Mouse (Mus musculus) liver, embryonic 14.5 days (tissue): ENCODE results near the gene Ccn2. TPM values are rescaled to one million over a fixed set of nuclear protein-coding genes. Genes with fewer than 3 reads are reported as not detected.

ENCODE experiments used
- ATAC-seq: fragments of 200-750 bp; cut with Nextera tagmentation; 2 replicates; pipeline ENCODE4 v1.8.0; 2017; ENCODE audit warnings: moderate number of reproducible peaks, mild to moderate bottlenecking, moderate library complexity; ENCODE audit not compliant: insufficient read depth
- DNase-seq, 3 experiments: peaks; one replicate each; pipeline ENCODE4 v3.0.0-alpha.2; 2012 to 2013; ENCODE audit warnings: low read depth in 3 of 3, low spot score in 3 of 3
- H3K27ac ChIP-seq: fragments of 300-500 bp; sonication (generic); 2 replicates; pipeline ENCODE4 v1.5.1; 2014; ENCODE audit warnings: moderate library complexity, mild to moderate bottlenecking, control low read depth, inconsistent platforms
- H3K27me3 ChIP-seq: fragments of 300-500 bp; sonication (generic); 2 replicates; pipeline ENCODE4 v1.6.1; 2014; ENCODE audit warnings: mild to moderate bottlenecking, low read length, moderate library complexity; ENCODE audit not compliant: control insufficient read depth, insufficient read depth
- H3K36me3 ChIP-seq: fragments of 300-500 bp; sonication (generic); replicated peaks from 2 replicates; pipeline ENCODE4 v1.6.1; 2014; ENCODE audit warnings: low read depth; ENCODE audit not compliant: control insufficient read depth, insufficient read depth
- H3K4me1 ChIP-seq, 2 experiments: fragments of 200-500 bp in 1 of 2; fragments of 300-500 bp in 1 of 2; sonication (generic) in 1 of 2; replicated peaks; 2 replicates each; pipeline ENCODE4 v1.6.1; 2012 to 2014; ENCODE audit warnings: antibody characterized with exemption in 1 of 2, inconsistent platforms in 1 of 2, low read length in 1 of 2; ENCODE audit not compliant: control insufficient read depth in 2 of 2, insufficient read depth in 2 of 2
- H3K4me2 ChIP-seq: fragments of 300-500 bp; sonication (generic); 2 replicates; pipeline ENCODE4 v1.6.1; 2014; ENCODE audit warnings: low read depth, mild to moderate bottlenecking, control low read depth, moderate library complexity
- H3K4me3 ChIP-seq, 2 experiments: fragments of 200-500 bp in 1 of 2; fragments of 300-500 bp in 1 of 2; sonication (generic) in 1 of 2; 2 replicates each; pipeline ENCODE4 v1.5.1; 2012 to 2014; ENCODE audit warnings: low read depth in 2 of 2, low read length in 2 of 2, mild to moderate bottlenecking in 2 of 2, control low read depth in 1 of 2, inconsistent platforms in 1 of 2, moderate library complexity in 1 of 2; ENCODE audit not compliant: insufficient read depth in 1 of 2
- H3K9ac ChIP-seq: fragments of 300-500 bp; sonication (generic); replicated peaks from 2 replicates; pipeline ENCODE4 v1.6.1; 2014; ENCODE audit warnings: mild to moderate bottlenecking, control low read depth, moderate library complexity
- H3K9me3 ChIP-seq: fragments of 300-500 bp; sonication (generic); 2 replicates; pipeline ENCODE4 v1.6.1; 2016; ENCODE audit warnings: low read length, mixed read lengths; ENCODE audit not compliant: control insufficient read depth
- CTCF ChIP-seq: IDR thresholded peaks from 2 replicates; pipeline ENCODE4 v1.5.1; 2016; ENCODE audit warnings: antibody characterized with exemption, low read depth, control low read depth
- EP300 ChIP-seq: IDR thresholded peaks from 2 replicates; pipeline ENCODE4 v1.6.1; 2016; ENCODE audit warnings: antibody characterized with exemption, low read depth
- WGBS: fragments of 180-500 bp; shearing (Covaris S2); extraction: QIAGEN DNeasy Blood & Tissue Kit; methylation state at CpG from one replicate; pipeline ENCODE4 v1.1.7; 2014; ENCODE audit not compliant: insufficient replicate concordance; 5-methylcytosine and 5-hydroxymethylcytosine counted together
- polyA plus RNA-seq, 2 experiments: library from polyadenylated mRNA; depleted of rRNA in 1 of 2; stranded (reverse) in 1 of 2; unstranded in 1 of 2; fragments of >200 nt; fragmentation: Nextera tagmentation in 1 of 2; extraction: Ambion mirVana in 1 of 2; gene quantifications; 2 replicates each; pipeline versions ENCODE4 v1.2.1 to v1.2.3; 2012 to 2014

Ccn2 gene
- polyA plus RNA-seq, 2 experiments: 0.32 to 2.0 TPM

DNA sequence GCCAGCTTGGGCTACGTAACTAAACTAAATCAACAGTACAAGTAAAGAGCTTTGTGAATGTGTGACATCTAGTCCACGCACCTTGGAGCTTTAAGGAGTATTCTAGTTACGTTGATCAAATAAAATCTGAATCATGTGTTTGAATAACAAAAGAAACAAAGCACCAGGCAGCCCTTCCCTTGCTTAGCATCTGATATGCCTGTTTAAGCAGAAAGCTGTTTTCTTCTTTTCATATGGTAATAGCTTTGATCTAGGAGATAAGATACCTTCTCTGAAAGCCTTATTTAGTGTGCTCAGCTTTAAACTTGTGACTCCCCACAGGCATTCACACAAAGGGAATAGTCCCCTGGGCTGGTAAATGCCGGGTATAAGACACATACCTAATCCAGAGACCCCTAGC lies 4.7 kb upstream of the Ccn2 start:
- Histone ChIP-seq H3K9ac (no peak overlapping the region), H3K4me2 (no peak overlapping the region), H3K36me3 (no peaks in the 10 kb centered on the region), H3K4me1 (no peaks in the 10 kb centered on the region; a peak in 1 of 4 replicates), H3K27ac (no peak overlapping the region), H3K4me3 (no peak overlapping the region), H3K9me3 (no peaks in the 10 kb centered on the region), H3K27me3 (peaks cover 3% of the 10 kb centered on the region)
- TF ChIP-seq EP300 (no peak), CTCF (no peak)
- WGBS: 55% methylated on average over 4 of the region's 4 CpGs
- ATAC-seq (no peak), DNase-seq (no peak)

DNA sequence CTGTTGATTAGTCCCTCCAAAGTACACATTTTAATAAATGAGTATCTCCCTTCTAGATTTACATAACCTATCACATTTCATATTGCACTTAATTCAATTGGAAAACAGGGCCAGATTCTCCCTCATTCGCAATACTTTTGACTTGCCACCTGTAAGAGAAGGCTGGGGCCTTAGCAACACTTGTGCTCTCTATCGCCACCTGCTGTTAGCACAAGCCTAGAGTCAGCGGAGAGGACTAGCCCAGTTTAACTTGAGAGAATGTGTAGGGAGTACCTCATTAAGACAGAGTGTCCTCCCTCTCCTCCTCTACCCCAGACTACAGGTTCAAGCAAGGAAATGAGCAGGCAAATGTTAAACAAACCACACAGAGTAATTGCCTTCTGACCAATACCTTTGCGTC lies 4.1 kb upstream of the Ccn2 start:
- no peak overlapping the region for H3K4me2 ChIP-seq
- H3K27me3 ChIP-seq: peaks cover 8% of the 10 kb centered on the region
- no peaks in the 10 kb centered on the region for H3K36me3 ChIP-seq
- H3K4me1 ChIP-seq: no peaks in the 10 kb centered on the region; a peak in 1 of 4 replicates
- no peak overlapping the region for H3K27ac ChIP-seq
- no peak overlapping the region for H3K4me3 ChIP-seq
- H3K9me3 ChIP-seq: no peaks in the 10 kb centered on the region
- WGBS: 26% methylated on average over 4 of the region's 4 CpGs
- DNase-seq (peak in 2 of 3 experiments; percentile 18 to 19), ATAC-seq (no peak)
- TF ChIP-seq EP300 (no peak), CTCF (peak; percentile 83)
- H3K9ac ChIP-seq: no peak overlapping the region

- Histone ChIP-seq H3K9ac (no peak overlapping the region), H3K4me3 (no peak overlapping the region), H3K36me3 (no peaks in the 10 kb centered on the region), H3K9me3 (no peaks in the 10 kb centered on the region), H3K4me1 (no peaks in the 10 kb centered on the region; a peak in 1 of 4 replicates), H3K4me2 (no peak overlapping the region), H3K27me3 (peaks cover 13% of the 10 kb centered on the region), H3K27ac (no peak overlapping the region)
- 40% methylated on average over 5 of the region's 5 CpGs for WGBS
- TF ChIP-seq CTCF: no peak
- no peak for DNase-seq
- ATAC-seq: no peak
Observed at GRCm38 (mm10) chr10:24591741-24592140, 3.5 kb upstream of the Ccn2 start.

DNA sequence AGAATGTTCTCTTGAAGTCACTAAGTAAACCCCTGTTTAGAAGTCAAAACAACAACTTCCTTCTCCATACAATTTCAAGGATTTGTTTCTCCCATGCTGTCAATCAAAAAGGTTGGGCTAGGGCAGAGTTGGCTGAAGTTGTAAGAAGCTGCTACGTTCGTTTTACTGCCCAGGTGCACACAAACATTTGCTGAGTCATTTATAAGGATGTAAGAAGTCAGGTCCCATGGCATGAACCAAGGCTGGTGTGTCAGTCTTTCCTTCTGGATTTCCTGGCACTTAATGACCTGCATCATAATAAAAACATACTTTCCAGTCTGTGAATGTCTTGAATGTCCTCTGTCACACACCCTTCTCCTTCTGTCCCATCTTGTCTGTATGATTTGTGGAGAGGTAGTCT lies 2.9 kb upstream of the Ccn2 start:
- H3K9me3 ChIP-seq: no peaks in the 10 kb centered on the region
- H3K9ac ChIP-seq: no peak overlapping the region
- no peak overlapping the region for H3K27ac ChIP-seq
- 26% methylated on average over 2 of the region's 2 CpGs for WGBS
- DNase-seq (no peak), ATAC-seq (no peak)
- TF ChIP-seq EP300: no peak
- TF ChIP-seq CTCF: no peak
- no peak overlapping the region for H3K4me2 ChIP-seq
- no peaks in the 10 kb centered on the region for H3K36me3 ChIP-seq
- H3K4me3 ChIP-seq: no peak overlapping the region
- peaks cover 13% of the 10 kb centered on the region for H3K27me3 ChIP-seq
- H3K4me1 ChIP-seq: no peaks in the 10 kb centered on the region; a peak in 1 of 4 replicates

- Histone ChIP-seq H3K27ac (no peak overlapping the region), H3K27me3 (peaks cover 13% of the 10 kb centered on the region), H3K4me3 (no peak overlapping the region), H3K4me1 (no peaks in the 10 kb centered on the region; a peak in 1 of 4 replicates), H3K9ac (no peak overlapping the region), H3K4me2 (no peak overlapping the region), H3K9me3 (no peaks in the 10 kb centered on the region), H3K36me3 (no peaks in the 10 kb centered on the region)
- ATAC-seq (no peak), DNase-seq (no peak)
- WGBS: 5% methylated on average over 7 of the region's 7 CpGs
- TF ChIP-seq EP300 (no peak), CTCF (no peak)
Observed at GRCm38 (mm10) chr10:24592969-24593368, 2.3 kb upstream of the Ccn2 start.

- 59% methylated on average over 4 of the region's 4 CpGs for WGBS
- H3K9ac ChIP-seq: no peak overlapping the region
- no peak overlapping the region for H3K27ac ChIP-seq
- TF ChIP-seq CTCF (no peak), EP300 (no peak)
- no peaks in the 10 kb centered on the region; a peak in 1 of 4 replicates for H3K4me1 ChIP-seq
- DNase-seq: no peak
- no peak for ATAC-seq
- H3K4me3 ChIP-seq: no peak overlapping the region
- no peaks in the 10 kb centered on the region for H3K9me3 ChIP-seq
- H3K4me2 ChIP-seq: no peak overlapping the region
- peaks cover 13% of the 10 kb centered on the region for H3K27me3 ChIP-seq
- no peaks in the 10 kb centered on the region for H3K36me3 ChIP-seq
Observed at GRCm38 (mm10) chr10:24593556-24593955, 1.7 kb upstream of the Ccn2 start.
